Mouse (Mus musculus) kidney, postnatal 14 days (tissue): ENCODE results near the gene Fign.

Source experiments
- DNase-seq: peaks from one replicate; pipeline ENCODE4 v3.0.0; 2022; ENCODE audit warnings: mixed read lengths

The Fign gene

DNA sequence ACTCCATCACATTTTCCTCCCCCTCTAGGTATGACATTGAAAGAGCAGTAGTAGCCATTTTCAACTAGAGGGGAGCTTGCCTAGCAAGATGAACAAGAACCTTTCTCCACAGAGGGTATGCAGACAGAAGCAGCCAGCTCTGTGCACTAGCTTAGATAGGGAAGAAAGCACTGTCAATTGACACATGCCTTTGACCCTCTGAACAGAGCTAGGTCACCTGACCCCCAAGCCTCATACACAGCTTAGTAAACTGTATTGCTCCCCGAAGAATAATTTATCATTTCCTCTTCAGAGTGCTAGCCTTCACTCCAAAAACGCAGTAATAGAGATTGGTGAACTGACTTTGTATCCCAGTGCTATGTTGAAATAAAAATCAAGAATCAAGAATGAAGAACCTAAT lies 49.7 kb downstream of the Fign start:
- DNase-seq = no peak

DNA sequence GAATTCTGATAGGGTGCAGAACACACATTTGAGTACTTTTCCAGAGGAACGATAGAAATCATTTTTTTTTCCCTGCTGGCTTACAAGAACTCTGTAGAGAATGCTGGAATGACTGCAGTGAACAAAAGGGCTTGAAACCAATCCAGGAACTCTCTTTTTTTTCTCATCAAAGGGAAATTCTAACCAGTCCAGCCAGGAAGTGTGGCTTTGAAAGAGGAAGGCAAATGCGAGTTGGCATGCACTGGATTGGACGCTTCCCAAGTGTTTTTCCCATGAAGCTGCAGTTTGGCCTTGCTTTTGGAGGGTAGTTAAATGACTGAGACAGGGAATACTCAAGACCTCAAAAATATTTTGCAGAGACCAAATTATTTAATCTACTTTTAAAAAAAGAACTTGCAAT lies 54.7 kb downstream of the Fign start:
- peak; percentile 70 for DNase-seq

DNA sequence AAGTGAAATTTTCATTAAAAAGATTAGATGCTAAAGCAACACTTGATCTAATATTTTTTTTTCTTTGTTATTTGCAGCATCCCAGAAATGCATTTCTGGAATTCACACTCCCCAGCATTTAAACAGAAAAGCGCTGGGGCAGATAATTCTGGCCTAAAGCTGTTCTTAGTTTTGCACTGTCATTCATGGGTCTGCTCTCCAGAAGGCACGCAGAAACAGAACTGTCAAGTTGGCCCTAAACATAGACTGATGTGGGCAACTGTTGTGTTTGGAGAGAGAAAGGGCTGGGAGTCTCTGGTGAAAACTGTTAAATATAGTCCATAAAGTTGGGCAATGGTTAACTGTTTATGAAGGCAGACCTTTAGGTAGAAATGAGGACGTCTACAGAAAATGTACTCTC lies 62.4 kb downstream of the Fign start:
- no peak for DNase-seq

DNA sequence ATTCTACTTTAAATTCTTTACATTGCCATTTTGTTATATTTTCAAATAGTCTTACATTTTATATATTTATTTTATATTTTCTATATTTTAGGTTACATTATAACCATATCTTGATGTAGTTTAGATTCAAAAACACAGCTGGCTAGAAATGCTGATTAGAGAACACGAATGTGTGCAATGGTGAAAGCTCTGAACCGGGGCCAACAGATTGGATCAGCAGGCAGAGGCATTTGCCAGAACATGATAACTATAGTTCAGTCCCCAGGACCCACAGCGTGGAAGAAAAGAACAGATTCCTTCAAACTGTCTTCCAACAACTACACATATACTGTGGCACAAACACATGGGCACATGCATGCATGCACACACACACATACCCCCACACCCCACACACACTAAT lies 64.0 kb downstream of the Fign start:
- DNase-seq = no peak

DNA sequence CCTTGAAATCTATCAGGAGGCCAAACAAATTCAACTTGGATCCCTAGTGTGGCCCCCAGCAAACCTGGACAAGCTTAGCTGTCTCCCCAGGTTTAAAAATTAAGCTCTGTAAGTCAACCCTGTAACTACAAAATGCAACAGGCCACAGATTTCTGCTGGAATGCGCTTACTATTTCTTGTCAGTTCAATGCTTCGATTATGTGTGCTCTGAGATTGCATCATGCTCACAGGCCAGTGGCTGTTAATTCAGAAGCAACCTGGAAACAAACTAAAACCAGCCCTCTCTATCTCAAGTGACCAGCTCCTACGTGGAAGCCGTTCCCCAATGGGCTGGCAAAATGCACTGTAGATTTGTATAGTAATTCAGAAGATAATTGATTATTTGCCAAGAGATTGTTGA lies 71.9 kb downstream of the Fign start:
- DNase-seq = no peak

DNA sequence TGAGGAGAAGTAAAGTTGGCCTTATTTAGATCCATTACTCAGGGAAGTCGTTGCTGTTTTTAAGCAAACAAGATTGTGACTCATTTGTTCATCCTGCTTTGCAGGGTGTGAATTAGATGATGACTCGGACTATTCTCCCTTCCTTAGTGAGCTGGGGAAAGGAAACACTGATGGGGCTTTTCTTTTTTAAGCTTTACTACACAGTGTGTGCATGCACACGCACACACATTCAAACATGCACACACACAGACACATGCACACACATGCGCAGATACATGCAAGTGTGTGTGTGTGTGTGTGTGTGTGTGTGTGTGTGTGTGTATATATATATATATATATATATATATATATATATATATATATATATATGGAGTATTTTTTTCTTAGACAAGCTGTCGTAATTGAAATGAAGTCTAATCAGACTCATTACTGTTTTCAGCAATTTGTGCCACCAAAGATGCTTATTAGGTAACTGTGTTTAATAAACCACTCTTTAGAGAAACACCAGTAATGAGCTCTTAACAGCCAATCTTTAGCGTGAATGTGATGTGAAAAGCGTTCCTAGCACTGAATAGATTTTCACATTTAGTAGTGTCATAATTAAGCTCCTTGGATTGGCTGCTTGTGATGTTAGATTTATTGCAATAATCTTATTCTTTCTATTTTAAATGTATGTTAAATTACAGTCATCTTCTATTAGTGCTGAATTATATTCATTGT lies 103.4 kb downstream of the Fign start:
- DNase-seq = no peak

DNA sequence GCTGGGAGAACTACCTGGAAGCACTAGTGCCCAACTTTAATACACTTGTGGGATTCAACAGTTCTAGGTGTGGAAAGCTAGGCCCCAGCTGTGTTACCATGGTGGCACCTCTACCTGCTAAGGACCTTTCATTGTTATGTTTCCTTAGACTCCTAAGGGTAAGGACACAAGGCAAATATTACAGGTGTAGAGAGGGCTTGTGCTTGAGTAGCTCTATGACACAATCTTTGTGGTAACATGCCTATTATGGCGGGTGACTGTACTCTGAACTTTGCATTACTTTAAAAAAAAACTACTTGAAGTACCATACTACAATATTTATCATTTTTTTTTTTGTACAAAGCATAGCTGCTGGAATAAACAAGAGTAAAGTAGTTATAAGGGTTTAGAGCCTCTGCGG lies 112.4 kb downstream of the Fign start:
- DNase-seq = no peak

DNA sequence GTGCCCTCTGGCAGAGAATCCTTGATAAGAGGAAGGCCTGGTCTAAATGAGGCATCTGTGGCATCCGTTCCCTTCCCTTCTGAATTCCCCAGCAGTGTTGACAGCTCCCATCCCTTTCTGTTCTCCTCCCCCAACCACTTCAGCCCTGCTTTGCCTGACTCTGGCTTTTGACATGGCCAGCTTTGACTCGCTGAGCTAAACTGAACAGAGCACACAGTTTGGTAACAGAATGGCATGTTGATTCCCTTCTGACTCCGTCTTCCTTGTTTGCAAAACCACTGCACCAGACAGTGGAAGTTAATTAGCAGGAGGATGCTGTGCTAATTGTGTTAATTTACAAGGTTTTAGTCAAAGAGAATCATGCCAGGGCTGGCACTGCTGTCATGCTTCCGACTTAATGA lies 115.5 kb downstream of the Fign start:
- DNase-seq = no peak

DNA sequence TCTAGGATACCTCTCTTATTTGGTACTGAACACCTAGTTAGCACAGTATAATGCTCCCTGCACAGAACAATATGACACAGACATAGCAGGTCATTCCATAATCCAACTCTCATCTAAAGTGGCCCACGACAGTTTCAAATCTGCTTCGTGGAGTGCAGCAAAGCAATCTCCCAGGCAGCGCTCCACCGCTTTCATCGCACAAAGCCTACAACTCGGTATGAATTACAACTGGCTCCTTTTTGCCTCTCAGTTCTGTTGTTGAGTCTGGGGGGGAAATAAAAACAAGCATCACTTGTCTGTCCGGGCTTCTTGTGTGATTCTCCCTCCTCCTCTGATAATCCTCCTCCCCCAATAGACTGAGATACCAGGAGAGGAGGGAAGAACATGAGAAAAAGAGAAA lies 116.4 kb downstream of the Fign start:
- DNase-seq = no peak

DNA sequence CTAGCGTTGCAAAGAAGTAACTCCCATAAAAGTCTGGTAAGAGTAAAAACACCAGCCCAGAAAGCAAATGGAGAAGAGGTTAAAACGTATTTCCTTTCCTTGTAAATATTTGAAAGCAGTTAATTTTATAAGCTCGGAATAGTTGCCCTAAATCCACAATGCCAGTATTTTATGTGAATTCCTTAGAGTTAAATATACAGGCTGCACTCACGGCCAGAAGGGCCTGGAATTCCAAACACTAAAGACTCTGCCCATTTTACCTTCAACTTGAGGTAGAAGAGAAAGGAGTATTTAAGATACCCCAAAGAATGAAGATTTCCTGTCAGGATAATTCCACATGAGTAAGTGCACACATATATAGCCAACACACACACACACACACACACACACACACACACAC lies 128.2 kb downstream of the Fign start:
- no peak for DNase-seq

DNA sequence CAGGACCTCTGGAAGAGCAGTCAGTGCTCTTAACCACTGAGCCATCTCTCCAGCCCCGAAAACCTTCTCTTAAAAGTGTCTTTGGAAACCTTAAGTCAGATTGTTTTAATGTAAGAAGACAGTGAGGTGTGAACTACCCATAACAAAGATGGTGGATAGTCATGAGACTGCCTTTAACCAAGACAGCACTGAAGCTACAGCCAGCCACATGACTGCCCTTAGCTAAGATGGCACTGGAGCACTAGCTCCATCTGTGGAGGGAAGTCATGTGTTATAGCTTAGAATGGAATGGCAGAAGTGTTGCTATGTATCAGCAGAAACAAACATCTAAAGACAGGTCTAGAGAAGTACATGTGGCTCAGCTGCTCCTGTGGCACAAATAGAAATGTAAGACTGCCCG lies 166.8 kb downstream of the Fign start:
- no peak for DNase-seq

DNA sequence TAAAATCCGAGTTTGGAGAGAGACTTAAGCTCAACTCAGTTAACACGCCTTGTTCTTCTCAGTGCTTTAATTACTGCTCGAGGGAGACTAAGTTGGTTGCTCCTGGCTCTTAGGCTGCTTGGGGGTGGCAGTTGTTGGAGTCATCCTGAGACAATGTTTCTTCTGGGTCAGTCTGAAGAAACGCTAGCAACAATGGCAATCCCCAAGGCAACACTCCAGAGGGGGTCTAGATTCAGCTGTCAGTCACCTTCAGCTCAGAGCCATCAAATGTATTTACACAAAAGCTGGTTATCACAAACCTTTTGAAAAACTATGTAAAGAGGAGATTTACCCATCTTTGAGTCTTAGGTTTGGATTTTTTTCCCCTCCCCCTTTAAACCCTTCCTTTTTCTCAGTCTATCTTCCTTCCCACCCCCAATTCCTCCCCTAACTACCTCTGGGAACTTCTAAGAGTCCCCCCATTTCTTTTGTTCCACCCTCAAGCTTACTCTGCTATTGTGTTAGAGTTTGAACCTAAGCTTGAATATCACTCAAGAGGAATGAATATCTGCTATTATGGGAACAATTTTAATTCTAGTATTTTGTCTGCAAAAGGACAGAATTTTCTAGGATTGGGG lies 171.2 kb downstream of the Fign start:
- DNase-seq = no peak

DNA sequence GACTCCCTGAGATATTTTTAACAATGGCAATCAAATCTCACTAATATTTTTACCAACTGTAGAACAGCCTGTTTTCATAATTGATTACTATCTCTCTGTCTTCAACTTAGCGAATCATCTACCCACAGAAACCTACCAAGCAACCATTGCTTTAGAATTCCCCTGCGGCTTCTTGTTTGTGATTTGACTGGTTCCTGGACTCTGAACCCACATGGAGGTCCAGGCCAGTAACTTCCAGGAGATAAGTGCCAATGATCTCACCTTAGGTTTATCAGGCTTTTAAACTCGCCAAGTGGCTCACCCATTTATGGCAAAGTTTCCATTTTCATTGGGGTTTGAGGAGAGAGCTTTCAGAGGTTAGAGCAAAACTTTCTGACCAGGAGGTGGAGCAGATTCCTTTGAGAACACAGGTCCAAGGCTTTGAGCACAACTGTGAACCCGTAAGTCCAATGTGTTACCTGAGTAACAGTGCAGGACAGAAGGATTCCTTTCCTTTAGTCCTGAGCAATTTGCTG lies 172.1 kb downstream of the Fign start:
- DNase-seq = peak; percentile 9
